Mouse (Mus musculus) lung, postnatal 0 days (tissue): ENCODE measurements around the gene Spaca9.

Experiments
- CTCF ChIP-seq: IDR thresholded peaks from 2 replicates; pipeline ENCODE4 v1.5.1; 2016; ENCODE audit warnings: antibody characterized with exemption, mild to moderate bottlenecking
- EP300 ChIP-seq: IDR thresholded peaks from 2 replicates; pipeline ENCODE4 v1.6.1; 2016; ENCODE audit warnings: antibody characterized with exemption, mild to moderate bottlenecking, control low read depth

- TF ChIP-seq CTCF: no peak
- no peak for TF ChIP-seq EP300
Measured at GRCm38 (mm10) chr2:28746682-28747332, 47.3 kb upstream of the Spaca9 start.
